Mouse (Mus musculus): ENCODE results near the gene Gm43518. TPM values are rescaled to one million over a fixed set of nuclear protein-coding genes. Genes with fewer than 3 reads are reported as not detected.

Gm43518 gene
- total RNA-seq, 2 experiments from 2014 or later: not detected

GRCm38 (mm10) chr5:123977231-123977630 is 50.0 kb downstream of the Gm43518 start:
- DNase-seq (ENCODE audit: low spot score): no peak

DNA sequence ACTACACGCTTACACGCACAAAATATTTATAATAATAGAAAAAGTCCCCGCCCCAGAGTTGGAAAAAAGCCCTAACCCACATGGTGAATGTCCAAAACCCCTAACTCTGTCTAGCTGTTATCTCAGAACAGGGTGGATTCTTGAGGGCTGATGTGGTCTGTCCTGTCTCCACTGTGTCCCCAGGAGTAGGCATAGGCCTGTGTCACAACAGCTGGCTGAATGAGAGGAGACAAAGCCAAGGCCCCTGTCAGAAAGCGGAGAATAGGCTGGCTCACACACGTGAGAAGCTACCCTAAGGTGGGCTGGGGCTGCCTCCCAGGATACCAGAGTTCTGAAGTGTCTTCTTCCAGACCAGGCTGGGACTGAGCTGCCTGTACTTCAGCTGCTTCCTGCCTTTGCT is 50.9 kb downstream of the Gm43518 start:
- no peak for DNase-seq (ENCODE audit: low spot score)

DNA sequence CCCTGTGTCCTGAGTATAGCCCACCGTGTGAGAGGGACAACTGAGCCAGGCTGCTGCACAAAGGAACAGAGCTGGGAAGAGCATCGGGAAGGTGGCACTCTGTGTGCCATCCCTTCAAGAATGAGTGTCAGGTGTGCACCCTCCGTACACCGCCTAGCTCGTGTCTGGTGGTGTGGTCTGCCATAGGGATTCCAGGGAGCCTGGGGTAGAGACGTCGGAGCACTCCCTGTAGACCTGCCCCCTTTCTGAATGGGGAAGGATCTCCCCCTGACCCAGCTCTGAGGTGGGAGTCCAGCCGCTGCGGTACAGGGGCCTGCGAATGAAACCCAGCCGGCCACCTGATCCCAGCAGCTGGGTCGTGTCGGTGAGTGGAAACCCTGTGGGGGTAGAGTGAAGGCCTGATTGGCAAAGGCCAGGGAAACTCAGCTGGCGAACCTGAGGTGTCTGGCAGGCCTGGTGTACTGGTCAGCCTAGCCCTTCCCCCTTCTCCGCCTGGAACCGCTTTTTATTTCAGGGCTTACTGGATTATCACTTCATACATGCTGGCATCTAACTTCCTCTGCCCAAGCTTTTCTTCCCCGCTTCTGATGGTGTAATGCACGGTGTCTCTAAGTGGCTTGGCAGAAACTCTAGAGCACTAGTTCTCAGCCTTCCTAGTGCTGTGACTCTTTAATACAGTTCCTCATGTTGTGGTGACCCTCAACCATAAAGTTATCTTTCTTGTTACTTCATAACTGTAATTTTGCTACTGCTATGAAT is 52.2 kb downstream of the Gm43518 start:
- peak; percentile 81 for DNase-seq (ENCODE audit: low spot score)

GRCm38 (mm10) chr5:123979980-123980369 is 52.8 kb downstream of the Gm43518 start:
- no peak for DNase-seq (ENCODE audit: low spot score)

GRCm38 (mm10) chr5:123980521-123981249 is 53.5 kb downstream of the Gm43518 start:
- DNase-seq (ENCODE audit: low spot score): no peak

DNA sequence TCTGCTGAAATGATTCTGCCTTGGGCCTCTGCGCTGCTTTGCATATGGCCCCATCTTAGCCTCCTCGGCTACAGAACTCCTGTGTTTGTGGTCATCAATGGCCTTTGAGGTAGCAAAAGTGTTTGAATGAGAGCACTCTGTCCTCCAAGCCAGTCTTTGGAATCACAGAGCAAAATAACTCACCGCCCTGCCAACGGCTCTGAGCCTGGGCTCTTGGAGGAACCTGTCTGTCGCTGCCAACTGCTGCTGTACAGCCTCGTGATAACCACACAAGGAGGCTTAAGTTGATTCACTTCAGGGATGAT is 54.0 kb downstream of the Gm43518 start:
- no peak for DNase-seq (ENCODE audit: low spot score)

- no peak for DNase-seq (ENCODE audit: low spot score)
Measured at GRCm38 (mm10) chr5:123982838-123983237, 55.6 kb downstream of the Gm43518 start.

DNA sequence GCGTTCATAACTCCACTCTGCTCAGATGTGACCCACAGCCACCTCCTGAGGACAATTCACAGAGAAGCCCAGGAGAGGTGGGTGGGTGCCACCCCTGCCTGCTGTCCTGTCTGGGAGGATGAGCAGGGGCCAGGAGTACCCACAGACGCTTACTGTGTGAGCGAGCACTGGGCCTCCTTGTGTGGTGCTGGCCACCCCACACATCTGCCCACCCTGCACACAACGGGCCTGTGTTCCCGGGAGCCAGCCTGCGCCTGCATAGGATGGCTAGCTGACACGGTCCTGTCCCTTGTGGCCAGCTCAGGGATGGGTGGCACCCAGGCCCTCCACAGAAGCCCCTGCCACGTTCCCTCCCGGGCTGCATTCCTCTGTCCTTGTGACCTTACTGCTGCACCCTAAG is 58.2 kb downstream of the Gm43518 start:
- no peak for DNase-seq (ENCODE audit: low spot score)

DNA sequence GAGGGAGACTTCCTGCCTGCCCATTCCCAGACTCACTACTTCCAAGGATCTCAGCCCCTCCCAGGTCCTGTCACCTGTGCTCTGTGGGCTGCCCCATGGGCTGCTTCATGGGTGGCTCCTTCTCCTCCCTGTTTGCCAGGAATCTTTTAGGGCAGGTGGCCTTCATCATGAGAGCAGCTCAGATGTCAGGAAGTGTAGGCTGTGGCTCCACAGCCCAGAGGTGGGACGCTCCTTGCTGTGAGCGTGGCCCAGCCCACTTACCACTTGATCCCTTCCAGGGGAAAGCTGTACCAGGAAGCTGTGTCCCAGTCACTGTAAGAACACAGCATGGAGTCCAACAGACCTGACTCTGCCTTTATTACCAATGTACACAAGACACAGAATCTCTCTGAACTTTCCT is 59.7 kb downstream of the Gm43518 start:
- DNase-seq (ENCODE audit: low spot score): no peak

DNA sequence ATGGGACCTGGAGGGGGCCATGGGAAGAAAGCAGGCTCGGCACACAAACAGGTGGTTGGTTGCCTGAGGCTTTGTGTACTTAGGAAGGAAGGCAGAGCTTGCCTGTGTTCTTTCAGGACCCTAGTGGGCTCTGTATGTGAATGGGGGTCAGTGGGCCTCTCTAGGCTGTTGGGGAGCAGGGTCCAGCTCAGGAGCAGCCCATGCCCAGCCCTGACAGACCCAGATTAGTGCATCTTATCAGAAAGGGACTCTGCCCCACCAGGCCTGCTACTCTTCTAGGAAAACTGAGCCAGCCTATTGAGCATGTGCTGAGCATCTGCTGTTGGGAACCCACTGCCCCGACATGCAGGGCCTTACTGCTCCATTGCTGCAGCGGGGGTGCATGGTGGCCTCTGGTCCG is 60.3 kb downstream of the Gm43518 start:
- no peak for DNase-seq (ENCODE audit: low spot score)

Other genes starting within 250 kb of the Gm43518 start
- gene Clip1, start 242.8 kb upstream of the Gm43518 start, total RNA-seq (2021): 100 to 1,000 TPM; 326 to 336 TPM
- gene Zcchc8, start 206.3 kb upstream of the Gm43518 start, total RNA-seq (2021): 10 to 100 TPM; 16.2 to 18.0 TPM
- 10 to 100 TPM; 38.5 to 39.8 TPM for gene Rsrc2, start 178.0 kb upstream of the Gm43518 start, total RNA-seq (2021)
- under 1 TPM; 0.09 to 0.14 TPM for gene Kntc1, start 177.7 kb upstream of the Gm43518 start, total RNA-seq (2021)
- not detected for gene Hcar2, start 61.9 kb upstream of the Gm43518 start, total RNA-seq (2021)
- under 1 TPM; 0.21 to 0.36 TPM for gene Hcar1, start 47.4 kb upstream of the Gm43518 start, total RNA-seq (2021)
- gene Denr, start 20.2 kb upstream of the Gm43518 start, total RNA-seq (2021): 10 to 100 TPM; 48.6 to 59.9 TPM
- gene Ccdc62, start 3.3 kb downstream of the Gm43518 start, total RNA-seq (2021): 1 to 10 TPM; 1.4 to 1.6 TPM
- 10 to 100 TPM in 1 of 2 experiments, 1 to 10 TPM in 1; 9.4 to 19.6 TPM for gene Hip1r, start 46.2 kb downstream of the Gm43518 start, total RNA-seq (2021)
- 1 to 10 TPM; 5.7 to 6.6 TPM for gene Vps37b, start 104.9 kb downstream of the Gm43518 start, total RNA-seq (2021)
- 1 to 10 TPM; 8.4 to 8.9 TPM for gene Abcb9, start 168.4 kb downstream of the Gm43518 start, total RNA-seq (2021)
- 10 to 100 TPM; 13.2 to 14.5 TPM for gene Ogfod2, start 184.9 kb downstream of the Gm43518 start, total RNA-seq (2021)
- gene Arl6ip4, start 188.7 kb downstream of the Gm43518 start, total RNA-seq (2021): 10 to 100 TPM; 39.1 TPM